Mouse (Mus musculus) adipocyte (in vitro differentiated cells): ENCODE results near the gene Sh3rf3.

Source experiments
- DNase-seq: peaks from one replicate; pipeline ENCODE4 v3.0.0-alpha.2; 2016; ENCODE audit warnings: low spot score

Gene Sh3rf3

GRCm38 (mm10) chr10:58854548-58855198, 41.5 kb downstream of the Sh3rf3 start:
- no peak for DNase-seq

- no peak for DNase-seq
Measured at GRCm38 (mm10) chr10:58855199-58855751, 42.1 kb downstream of the Sh3rf3 start.

DNA sequence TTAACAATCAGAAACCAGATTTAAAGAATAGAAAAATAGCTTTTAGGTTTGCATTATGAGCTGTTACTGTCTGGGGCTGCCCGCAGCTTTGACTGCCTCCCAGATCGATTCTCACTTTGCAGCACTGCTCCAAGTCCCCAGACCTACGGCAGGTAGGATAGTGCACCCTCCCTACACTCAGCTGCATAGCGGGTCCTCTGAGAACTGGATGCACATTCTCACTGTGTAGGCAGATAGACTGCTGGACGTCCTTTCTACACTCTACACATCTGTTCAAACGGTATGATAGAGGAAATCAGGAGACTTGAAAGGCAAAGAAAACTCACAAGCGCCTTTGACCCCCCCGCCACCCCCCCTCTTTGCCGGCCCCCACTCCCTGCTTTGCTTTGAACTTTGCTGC, 42.7 kb downstream of the Sh3rf3 start:
- DNase-seq, result no peak

DNA sequence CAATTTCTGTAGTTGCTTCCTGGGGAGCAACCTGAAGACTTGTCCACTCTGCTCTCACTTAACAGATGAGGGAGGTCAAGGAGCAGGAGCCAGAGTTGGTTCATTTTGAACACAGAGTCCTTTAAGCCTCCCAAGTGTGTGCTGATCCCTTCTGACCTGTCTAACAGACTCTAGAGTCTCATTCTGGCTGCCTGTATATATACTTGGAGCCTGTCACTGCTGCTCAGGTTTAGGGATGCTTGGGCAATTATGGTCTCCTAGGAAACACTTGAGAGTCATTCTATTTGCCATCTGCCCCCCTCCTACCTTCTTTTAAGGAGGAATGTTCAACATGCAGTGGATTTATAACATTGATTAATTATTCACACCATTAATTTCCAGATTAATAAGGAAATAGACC, 43.6 kb downstream of the Sh3rf3 start:
- DNase-seq, result no peak

- no peak for DNase-seq
Measured at GRCm38 (mm10) chr10:58864735-58865134, 51.6 kb downstream of the Sh3rf3 start.

- DNase-seq, result no peak
Measured at GRCm38 (mm10) chr10:58867536-58867935, 54.4 kb downstream of the Sh3rf3 start.

DNA sequence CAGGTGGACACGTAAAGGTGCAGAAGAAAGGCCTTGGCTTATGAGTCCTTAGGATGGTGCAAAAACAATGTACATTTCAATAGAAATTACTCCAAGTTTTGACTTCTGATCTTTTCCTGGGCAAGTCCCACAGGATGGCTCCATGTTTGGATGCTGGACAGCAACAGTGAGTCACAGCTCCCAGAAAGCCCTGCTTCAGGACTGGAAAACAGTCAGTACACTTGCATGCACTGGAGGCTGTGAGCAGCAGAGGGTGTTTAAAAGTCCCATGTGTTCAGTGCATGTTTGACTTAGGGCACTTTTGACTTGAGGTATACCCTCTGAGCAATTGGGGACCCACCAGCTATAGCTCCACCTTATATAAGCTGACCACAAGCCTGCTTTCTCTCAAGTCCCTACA, 56.7 kb downstream of the Sh3rf3 start:
- peak; percentile 45 for DNase-seq

DNA sequence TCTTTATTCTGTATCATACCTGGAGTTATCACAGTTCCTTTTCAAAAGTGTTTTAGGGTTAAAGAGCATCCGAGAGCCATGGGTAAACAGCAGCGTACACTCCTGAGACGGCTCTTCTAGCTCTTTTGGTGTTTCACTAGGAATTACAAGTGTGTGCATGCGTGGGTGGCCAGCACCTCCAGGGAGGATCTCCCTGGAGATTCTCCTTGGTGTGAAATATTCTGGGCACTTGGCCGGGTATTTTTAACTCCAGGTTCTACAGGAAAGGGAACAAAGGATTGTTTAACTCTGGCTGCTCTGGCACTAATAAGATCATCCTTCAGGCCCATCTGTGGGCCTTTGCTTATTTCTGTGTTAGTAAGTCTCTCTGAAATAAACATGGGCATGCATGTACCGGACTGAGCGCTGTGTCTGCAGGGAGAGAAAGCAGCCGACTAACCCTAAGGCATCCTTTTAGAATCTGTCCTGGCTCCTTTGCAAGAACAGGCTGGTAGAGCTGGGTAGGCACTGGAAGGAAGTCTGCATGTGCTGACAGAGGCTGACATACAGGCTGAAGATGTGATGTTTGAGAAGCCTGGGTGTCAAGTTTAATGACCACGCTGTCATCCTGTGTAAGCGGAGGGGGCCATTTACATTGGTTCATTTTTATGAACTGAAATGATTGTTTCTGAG, 58.1 kb downstream of the Sh3rf3 start:
- no peak for DNase-seq

GRCm38 (mm10) chr10:58871821-58872577, 58.8 kb downstream of the Sh3rf3 start:
- no peak for DNase-seq

GRCm38 (mm10) chr10:58877835-58878234, 64.7 kb downstream of the Sh3rf3 start:
- no peak for DNase-seq

GRCm38 (mm10) chr10:58878636-58879035, 65.5 kb downstream of the Sh3rf3 start:
- DNase-seq, result no peak

- no peak for DNase-seq
Measured at GRCm38 (mm10) chr10:58882741-58883140, 69.6 kb downstream of the Sh3rf3 start.

- DNase-seq, result no peak
Measured at GRCm38 (mm10) chr10:58885351-58885750, 72.2 kb downstream of the Sh3rf3 start.

DNA sequence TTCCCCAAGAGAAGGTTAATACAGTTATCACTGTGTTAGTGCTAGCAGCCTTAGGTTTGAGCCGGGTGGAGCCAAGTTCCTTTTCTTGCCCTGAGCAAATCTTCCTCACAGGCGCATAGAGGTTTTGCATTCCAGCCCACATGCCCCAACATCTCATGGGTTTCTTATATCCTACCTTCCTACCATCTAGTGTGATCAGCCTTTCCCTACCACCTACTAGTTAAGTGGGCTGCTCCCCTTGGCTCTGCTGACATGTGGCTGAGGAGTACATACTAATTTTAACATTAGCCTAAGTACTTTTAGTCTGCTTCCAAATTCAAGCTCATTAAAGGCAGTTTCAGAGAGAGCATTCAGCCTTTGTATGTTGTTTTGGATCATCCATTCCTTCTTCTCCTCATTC, 72.7 kb downstream of the Sh3rf3 start:
- DNase-seq, result no peak

GRCm38 (mm10) chr10:58890671-58891439, 77.7 kb downstream of the Sh3rf3 start:
- DNase-seq, result no peak

- DNase-seq, result no peak
Measured at GRCm38 (mm10) chr10:58895431-58895830, 82.3 kb downstream of the Sh3rf3 start.

DNA sequence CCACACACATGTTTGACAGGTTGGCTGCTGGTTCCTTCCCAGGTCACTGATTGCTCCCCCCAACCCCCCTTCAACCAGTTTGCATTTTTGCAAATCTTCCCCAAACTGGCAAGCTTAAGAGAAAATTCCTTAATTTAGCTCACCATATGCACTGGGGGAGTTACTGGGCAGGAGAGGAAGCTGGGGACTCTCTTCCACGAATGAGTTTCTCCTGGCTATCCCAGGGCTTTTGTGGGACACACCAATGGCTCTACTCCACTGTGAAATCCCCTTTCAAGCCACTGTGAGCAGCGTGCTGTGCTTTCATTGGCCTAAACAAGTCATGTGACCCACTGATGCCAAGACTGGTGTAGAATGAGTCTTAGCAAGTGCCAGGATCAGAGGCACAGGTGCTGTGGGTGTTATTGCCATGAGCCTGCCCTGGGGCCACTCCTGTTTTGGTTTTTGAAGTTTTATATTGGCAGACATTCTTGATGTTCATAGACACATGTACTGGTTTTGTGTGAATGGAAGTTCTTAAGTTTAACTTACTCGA, 83.9 kb downstream of the Sh3rf3 start:
- no peak for DNase-seq

DNA sequence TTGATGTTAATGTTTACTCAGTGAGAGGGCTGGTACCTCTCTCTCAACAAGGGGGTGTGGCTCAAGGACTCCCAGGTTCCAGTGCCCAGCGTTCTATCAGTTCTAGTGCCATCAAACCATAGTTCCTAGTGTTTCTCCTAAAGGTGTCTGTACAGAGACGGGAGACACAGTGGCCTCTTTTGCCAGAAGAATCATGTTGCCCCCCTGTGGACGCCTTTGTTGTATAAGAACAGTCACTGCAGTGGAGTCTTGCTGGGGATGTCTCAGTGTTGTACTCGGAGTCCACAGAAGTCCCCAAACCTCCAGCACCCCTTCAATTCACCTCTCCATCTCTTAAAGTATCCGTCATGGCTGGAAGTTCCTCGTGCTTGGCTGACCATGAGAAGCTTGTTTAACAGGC, 92.1 kb downstream of the Sh3rf3 start:
- DNase-seq, result no peak

GRCm38 (mm10) chr10:58907001-58907443, 93.9 kb downstream of the Sh3rf3 start:
- peak; percentile 15 for DNase-seq

DNA sequence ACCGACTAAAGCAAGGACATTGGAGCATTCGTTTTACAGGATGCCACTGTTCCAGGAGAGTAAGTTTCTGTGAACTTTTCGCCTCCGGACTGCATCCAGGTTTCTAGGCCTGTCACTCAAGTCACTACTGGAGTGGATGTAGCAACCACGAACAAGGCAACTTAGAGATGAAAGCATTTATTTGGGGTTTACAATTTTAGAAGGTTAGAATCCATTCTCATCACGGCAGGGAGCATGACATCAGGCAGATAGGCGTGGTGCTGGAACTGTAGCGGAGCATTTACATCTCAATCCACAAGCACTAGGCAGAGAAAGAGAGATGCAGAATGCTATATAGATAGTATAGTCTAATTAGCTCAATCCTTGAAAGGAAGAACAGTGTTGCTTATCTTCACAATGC, 95.3 kb downstream of the Sh3rf3 start:
- DNase-seq, result no peak
